Mouse (Mus musculus): ENCODE measurements around the gene Ttc26. TPM values are rescaled to one million over a fixed set of nuclear protein-coding genes. Genes with fewer than 3 reads are reported as not detected.
"Not testable (repeated sequence)": the region's sequence is repeated elsewhere in the genome, so short reads cannot be mapped to it uniquely, and the experiment has no call there.

The Ttc26 gene
- polyA plus RNA-seq, 1 experiment from 2014 or later = 5.0 TPM

DNA sequence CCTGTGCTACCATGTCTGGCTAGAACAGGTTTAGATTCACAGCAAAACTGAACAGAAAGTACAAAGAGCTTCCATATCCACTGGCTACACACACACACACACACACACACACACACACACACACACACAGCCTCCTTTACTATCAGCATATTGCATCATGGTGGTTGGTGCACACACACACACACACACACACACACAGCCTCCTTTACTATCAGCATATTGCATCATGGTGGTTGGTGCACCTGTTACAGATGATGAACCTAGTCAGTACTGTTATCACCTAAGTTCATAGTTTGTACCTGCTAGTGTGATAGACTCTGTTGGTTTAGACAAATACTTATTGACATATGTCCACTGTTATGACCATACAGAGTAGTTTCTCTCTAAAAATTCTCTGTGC lies 75.2 kb downstream of the Ttc26 start:
- not testable (repeated sequence) for H3K9me3 ChIP-seq (ENCODE audit: control insufficient read depth, low read length); H3K27ac ChIP-seq (replicated peaks; ENCODE audit: low read depth, low read length); ATAC-seq (ENCODE audit: low read depth); H3K4me1 ChIP-seq (ENCODE audit: control insufficient read depth, insufficient read depth, low read length); DNase-seq (ENCODE audit: low spot score); H3K4me2 ChIP-seq (ENCODE audit: low read depth, low read length); H3K27me3 ChIP-seq (replicated peaks; ENCODE audit: control insufficient read depth, insufficient read depth, low read length); H3K4me3 ChIP-seq (ENCODE audit: low read depth, low read length); H3K9ac ChIP-seq (ENCODE audit: low read depth, low read length)
- H3K36me3 ChIP-seq (ENCODE audit: control insufficient read depth, insufficient read depth, low read length) = peaks cover 64% of the 10 kb centered on the region

DNA sequence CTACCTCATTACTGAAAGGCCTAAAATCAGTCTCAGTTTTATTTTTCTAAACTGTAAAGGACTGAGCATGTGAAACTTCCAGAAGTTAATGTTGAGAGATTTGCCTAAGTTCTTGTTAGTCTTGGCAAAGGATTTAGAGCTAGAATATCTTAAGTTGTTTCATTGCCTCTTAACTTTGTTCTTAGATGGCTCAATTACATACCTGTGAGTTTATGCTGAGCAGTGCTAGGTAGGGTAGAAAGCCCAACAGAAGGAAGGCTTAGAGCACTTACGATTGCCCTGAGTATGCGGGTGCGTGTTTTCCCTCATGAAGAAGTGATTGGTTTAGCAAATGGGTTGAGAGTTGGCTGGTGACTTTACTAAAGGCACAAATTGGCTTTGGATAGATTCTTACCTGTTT lies 76.8 kb downstream of the Ttc26 start:
- H3K27me3 ChIP-seq (replicated peaks; ENCODE audit: control insufficient read depth, insufficient read depth, low read length) = no peaks in the 10 kb centered on the region
- DNase-seq (ENCODE audit: low spot score) (no peak), ATAC-seq (ENCODE audit: low read depth) (no peak)
- 96% methylated on average over 3 of the region's 3 CpGs for WGBS
- peaks cover 62% of the 10 kb centered on the region for H3K36me3 ChIP-seq (ENCODE audit: control insufficient read depth, insufficient read depth, low read length)
- H3K9ac ChIP-seq (ENCODE audit: low read depth, low read length) = no peak overlapping the region
- no peak overlapping the region for H3K4me2 ChIP-seq (ENCODE audit: low read depth, low read length)
- H3K27ac ChIP-seq (replicated peaks; ENCODE audit: low read depth, low read length) = no peak overlapping the region
- no peaks in the 10 kb centered on the region for H3K9me3 ChIP-seq (ENCODE audit: control insufficient read depth, low read length)
- no peaks in the 10 kb centered on the region for H3K4me1 ChIP-seq (ENCODE audit: control insufficient read depth, insufficient read depth, low read length)
- H3K4me3 ChIP-seq (ENCODE audit: low read depth, low read length) = no peak overlapping the region

DNA sequence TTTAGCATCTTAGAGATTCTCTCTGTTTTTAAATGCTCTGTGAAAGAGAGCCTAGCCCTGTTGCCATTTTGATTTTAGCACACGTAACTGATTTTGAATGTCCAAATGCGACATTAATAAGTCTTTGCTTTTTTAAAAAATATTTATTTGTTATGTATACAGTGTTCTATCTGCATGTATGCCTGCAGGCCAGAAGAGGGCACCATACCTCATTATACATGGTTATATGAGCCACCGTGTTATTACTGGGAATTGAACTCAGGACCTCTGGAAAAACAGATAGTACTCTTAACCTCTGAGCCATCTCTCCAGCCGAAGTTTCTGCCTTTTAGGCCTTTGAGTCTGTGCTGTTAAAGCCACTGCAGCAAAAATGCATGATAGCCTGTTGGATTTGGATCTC lies 88.3 kb downstream of the Ttc26 start:
- Histone ChIP-seq H3K4me1 (ENCODE audit: control insufficient read depth, insufficient read depth, low read length) (no peaks in the 10 kb centered on the region), H3K36me3 (ENCODE audit: control insufficient read depth, insufficient read depth, low read length) (peaks cover 66% of the 10 kb centered on the region), H3K27ac (replicated peaks; ENCODE audit: low read depth, low read length) (no peak overlapping the region), H3K9me3 (ENCODE audit: control insufficient read depth, low read length) (no peaks in the 10 kb centered on the region), H3K27me3 (replicated peaks; ENCODE audit: control insufficient read depth, insufficient read depth, low read length) (no peaks in the 10 kb centered on the region), H3K9ac (ENCODE audit: low read depth, low read length) (no peak overlapping the region), H3K4me3 (ENCODE audit: low read depth, low read length) (no peak overlapping the region), H3K4me2 (ENCODE audit: low read depth, low read length) (no peak overlapping the region)
- DNase-seq (ENCODE audit: low spot score) (no peak), ATAC-seq (ENCODE audit: low read depth) (no peak)
- WGBS = 90% methylated on average over 4 of the region's 4 CpGs

Other genes starting within 250 kb of the Ttc26 start
- 6.0 and 6.2 TPM in 2 replicates for gene D630045J12Rik, start 127.5 kb upstream of the Ttc26 start, polyA plus RNA-seq (2014; fragmentation: Nextera tagmentation; extraction: Ambion mirVana)
- gene Zc3hav1l, start 82.2 kb upstream of the Ttc26 start, polyA plus RNA-seq (2014; fragmentation: Nextera tagmentation; extraction: Ambion mirVana) = 10.6 and 12.3 TPM in 2 replicates
- gene Zc3hav1, start 26.9 kb upstream of the Ttc26 start, polyA plus RNA-seq (2014; fragmentation: Nextera tagmentation; extraction: Ambion mirVana) = 3.9 and 4.7 TPM in 2 replicates
- 10.0 and 13.8 TPM in 2 replicates for gene Ubn2, start 52.5 kb downstream of the Ttc26 start, polyA plus RNA-seq (2014; fragmentation: Nextera tagmentation; extraction: Ambion mirVana)
- gene Fmc1, start 152.0 kb downstream of the Ttc26 start, polyA plus RNA-seq (2014; fragmentation: Nextera tagmentation; extraction: Ambion mirVana) = 92.8 and 93.8 TPM in 2 replicates
- gene Luc7l2, start 169.9 kb downstream of the Ttc26 start, polyA plus RNA-seq (2014; fragmentation: Nextera tagmentation; extraction: Ambion mirVana) = 43.1 and 53.0 TPM in 2 replicates

Data from embryonic facial prominence, embryonic 14.5 days (tissue).